Mouse (Mus musculus) B cell, adult 2 months (primary cell): ENCODE results near the gene Socs1.
A peak's percentile ranks its signal among the peaks of the same experiment; 100 is the strongest.

Experiments
- DNase-seq, 2 experiments: peaks; one replicate each; pipeline ENCODE4 v3.0.0; 2022

The Socs1 gene

DNA sequence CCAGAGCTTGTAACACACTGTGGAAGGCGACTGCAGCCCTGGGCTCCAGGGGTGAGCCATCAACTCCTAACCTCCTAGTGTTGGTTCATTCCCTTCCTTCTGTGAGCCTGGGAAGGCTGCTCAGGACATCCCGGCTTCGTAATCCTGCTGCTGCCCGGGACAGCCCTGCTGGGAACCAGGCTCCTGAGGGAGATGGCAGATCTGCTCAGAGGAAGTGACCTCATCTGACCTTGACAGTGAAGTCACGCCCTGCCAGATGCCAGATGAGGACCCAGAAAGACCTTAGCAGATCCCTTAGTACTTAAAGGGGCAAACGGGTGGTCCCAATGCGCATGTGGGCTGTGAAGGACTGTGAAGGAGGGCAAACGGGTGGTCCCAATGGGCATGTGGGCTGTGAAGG is 24.2 kb downstream of the Socs1 start:
- DNase-seq: no peak

GRCm38 (mm10) chr16:10756168-10756567 is 29.2 kb downstream of the Socs1 start:
- DNase-seq: no peak

DNA sequence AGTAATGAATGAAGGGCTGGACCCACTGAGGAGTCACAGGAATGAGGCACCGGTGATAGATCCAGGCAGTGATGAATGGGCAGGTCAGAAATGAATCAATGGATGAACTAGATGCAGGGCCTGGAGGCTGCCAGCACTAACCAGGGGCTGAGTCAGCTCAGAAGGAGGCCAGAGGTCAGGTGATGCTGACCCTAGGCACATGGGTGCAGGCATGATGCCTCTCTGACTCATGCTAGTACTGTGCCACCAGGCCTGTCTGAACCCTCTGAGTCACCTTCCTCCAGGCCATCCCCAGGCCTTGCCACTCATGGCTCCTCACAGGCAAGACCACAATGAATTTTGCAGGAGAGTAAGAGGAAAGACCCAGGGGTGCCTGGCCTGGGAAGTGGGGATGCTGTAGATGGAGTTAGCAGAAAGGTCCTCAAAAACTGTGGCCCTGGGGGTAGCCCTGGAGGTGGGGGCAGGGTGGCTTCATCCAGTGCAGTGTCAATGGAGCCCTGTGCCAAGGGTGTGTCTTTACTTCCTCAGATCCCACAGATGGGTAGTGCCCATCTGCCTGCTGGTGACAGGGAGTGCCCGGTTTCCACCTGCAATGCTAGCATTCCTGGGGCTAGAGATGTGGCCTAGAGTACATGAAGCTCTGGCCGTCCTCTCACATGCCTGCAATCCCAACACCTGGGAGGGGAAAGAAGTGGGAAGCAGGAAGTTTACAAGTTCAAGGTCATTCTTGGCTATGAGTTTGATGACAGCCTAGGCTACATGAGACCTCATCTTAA is 30.6 kb downstream of the Socs1 start:
- no peak for DNase-seq

GRCm38 (mm10) chr16:10749824-10750223 is 35.5 kb downstream of the Socs1 start:
- DNase-seq: no peak

DNA sequence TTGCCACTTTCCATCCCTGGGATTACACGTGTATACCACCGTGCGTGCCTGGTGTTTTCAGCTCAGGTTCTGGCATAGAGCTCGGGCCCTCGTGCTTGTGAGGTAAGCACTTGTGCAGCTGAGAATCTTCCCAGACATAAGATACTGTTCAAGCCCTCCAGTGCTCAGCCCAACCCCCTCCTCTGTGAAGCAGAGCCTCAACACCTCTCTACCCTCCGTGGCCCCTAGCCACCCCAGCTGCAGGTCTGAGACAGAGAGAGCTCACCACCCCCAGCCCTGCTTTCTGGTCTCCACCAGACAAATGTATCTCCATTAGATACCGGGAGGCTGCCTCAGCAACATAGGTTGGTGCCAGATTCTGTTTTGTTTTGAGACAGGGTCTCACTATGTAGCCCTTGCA is 36.1 kb downstream of the Socs1 start:
- DNase-seq: no peak

GRCm38 (mm10) chr16:10741082-10741481 is 44.3 kb downstream of the Socs1 start:
- peak in 1 of 2 experiments; percentile 9 for DNase-seq

DNA sequence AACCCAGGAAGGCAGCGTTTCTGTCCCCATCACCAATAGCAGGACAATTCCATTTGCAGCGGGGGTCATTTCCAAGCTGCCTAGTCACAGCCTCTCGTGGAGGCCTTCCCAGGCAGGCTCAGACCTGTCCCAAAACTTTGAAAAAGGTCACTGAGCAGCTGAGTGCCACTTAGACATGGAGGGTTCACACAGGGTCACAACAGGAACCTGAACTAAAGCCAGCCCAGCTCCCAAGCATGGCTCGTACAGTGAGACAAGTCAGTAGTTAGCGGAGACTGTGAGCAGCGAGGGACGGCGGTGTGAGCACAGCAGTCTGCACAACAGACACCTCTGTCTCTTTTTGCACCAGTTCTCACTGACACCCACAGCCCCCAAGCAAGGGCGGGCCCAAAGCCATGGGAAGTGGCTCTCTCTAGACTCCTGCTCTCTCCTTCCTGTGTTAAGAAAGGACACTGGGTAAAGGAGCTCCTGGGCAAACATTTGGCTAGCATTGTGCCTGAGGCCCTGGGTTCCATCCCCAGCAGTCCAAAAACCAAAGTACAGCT is 45.4 kb downstream of the Socs1 start:
- no peak for DNase-seq

GRCm38 (mm10) chr16:10738866-10739265 is 46.5 kb downstream of the Socs1 start:
- DNase-seq: no peak

DNA sequence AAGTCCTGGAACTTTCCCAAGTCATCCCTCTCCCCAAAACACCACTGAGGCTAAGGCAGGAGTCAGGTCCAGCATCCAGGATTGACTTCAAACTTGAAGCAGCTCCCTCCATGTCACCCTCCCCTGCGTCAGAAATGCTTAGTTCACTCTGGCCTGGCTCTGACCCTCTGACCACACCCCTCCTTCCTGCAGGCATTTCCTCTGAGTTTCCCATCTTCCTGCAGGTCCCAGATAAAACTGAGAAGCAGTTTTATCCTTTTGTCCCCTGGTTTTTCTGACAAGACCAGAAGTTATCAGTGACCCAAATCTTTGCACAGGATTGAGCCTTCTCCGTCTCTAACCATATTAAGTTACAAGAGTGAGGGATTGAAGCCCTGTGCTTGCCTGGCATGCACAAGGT is 47.8 kb downstream of the Socs1 start:
- no peak for DNase-seq

DNA sequence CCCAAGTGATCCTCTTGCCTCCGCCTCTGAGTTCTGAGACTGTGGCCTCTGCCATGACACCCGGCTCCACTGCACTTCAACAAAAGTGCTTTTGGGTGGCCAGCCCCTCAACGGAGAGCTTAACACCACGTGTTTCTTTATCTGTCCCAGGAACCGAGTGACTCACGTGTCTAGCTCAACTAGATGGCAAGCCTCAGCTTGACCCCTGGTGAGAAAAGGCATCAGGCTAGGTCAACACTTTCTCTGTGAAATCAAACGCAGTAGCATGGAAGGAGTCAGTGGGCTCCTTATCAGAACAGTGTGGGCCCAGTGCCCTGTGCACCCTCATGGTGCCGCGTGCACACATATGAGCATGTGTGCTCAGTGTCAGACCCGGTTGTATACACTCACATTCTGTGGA is 49.0 kb downstream of the Socs1 start:
- no peak for DNase-seq

DNA sequence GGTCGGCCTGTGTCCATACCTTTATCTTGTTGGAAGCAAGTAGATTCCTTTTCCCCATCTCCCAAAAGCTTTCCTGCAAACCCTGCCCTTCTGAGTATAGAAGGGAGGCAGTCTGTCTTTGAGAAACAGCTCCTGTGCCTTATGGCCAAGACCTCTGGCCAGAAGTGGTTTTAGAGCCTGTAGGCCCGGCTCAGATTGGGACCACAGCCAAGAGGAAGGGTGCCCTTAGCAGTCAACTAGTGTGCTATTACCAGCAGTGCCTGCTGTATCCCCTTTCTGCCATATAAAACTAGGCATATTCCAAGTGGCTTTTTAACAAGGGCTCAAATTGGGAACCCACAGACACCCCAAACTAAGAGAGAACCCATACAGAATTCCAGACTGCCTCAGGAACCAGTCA is 49.6 kb downstream of the Socs1 start:
- DNase-seq: no peak

DNA sequence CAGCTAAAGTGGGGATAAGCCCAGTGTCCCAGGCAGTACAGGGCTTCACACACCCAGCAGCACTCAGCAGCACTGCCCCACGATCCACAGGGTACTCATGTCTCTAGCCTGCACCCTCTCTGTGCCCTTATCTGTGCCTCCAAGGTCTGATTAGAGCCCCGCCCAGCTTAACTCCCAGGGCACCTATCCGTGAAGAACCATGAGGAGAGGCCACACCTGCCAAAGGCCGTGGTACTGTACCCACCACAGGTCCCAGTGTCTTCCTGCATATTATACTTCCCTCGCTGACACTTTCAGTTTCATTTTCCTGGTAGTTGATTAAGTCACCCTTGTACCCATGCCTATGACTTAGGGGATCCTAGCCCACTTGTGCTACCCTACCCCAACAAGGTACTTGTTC is 52.9 kb downstream of the Socs1 start:
- DNase-seq: peak; percentile 8 to 21
